Mouse (Mus musculus) CH12.LX (cell line): ENCODE results near the gene Slc30a2. TPM values are rescaled to one million over a fixed set of nuclear protein-coding genes. Genes with fewer than 3 reads are reported as not detected.
A peak's percentile ranks its signal among the peaks of the same experiment; 100 is the strongest.

Source experiments
- DNase-seq: peaks from one replicate; pipeline ENCODE4 v3.0.0-alpha.2; 2013; ENCODE audit errors: extremely low read depth
- H3K27ac ChIP-seq: 2 replicates; pipeline ENCODE4 v1.5.1; 2012; ENCODE audit warnings: low read depth, mild to moderate bottlenecking, control low read depth, moderate library complexity; ENCODE audit not compliant: insufficient read depth
- H3K27me3 ChIP-seq: replicated peaks from 2 replicates; pipeline ENCODE3; 2012; ENCODE audit warnings: inconsistent platforms
- H3K36me3 ChIP-seq, 2 experiments: replicated peaks in 1 of 2; 2 replicates each; pipeline versions ENCODE3 to v1.6.1; 2012; ENCODE audit warnings: inconsistent platforms in 1 of 2, low read length in 1 of 2, mild to moderate bottlenecking in 1 of 2, mixed read lengths in 1 of 2, moderate library complexity in 1 of 2; ENCODE audit not compliant: control insufficient read depth in 1 of 2, insufficient read depth in 1 of 2
- H3K4me1 ChIP-seq, 2 experiments: 2 replicates each; pipeline ENCODE4 v1.6.1; 2012; ENCODE audit warnings: inconsistent platforms in 1 of 2, moderate library complexity in 1 of 2; ENCODE audit not compliant: insufficient read depth in 2 of 2, control insufficient read depth in 1 of 2
- H3K4me2 ChIP-seq: 2 replicates; pipeline ENCODE4 v1.6.1; 2012; ENCODE audit warnings: low read depth, mild to moderate bottlenecking, control low read depth; ENCODE audit not compliant: poor library complexity, insufficient read depth, severe bottlenecking
- H3K4me3 ChIP-seq, 3 experiments: fragments of 150-350 bp in 1 of 3; sonication (generic) in 1 of 3; replicated peaks in 1 of 3; 2 replicates each; pipeline versions ENCODE3 to v1.5.1; 2011 to 2012; ENCODE audit warnings: low read depth in 2 of 3, low read length in 2 of 3, mild to moderate bottlenecking in 2 of 3, moderate library complexity in 2 of 3, control low read depth in 1 of 3, improper control_type of control experiment in 1 of 3, inconsistent platforms in 1 of 3, mixed read lengths in 1 of 3; ENCODE audit not compliant: poor library complexity in 1 of 3
- H3K79me2 ChIP-seq: replicated peaks from 2 replicates; pipeline ENCODE4 v1.6.1; 2012; ENCODE audit warnings: mild to moderate bottlenecking, moderate library complexity; ENCODE audit not compliant: control insufficient read depth, poor library complexity, insufficient read depth, severe bottlenecking; ENCODE audit errors: extremely low read depth
- H3K9ac ChIP-seq: 2 replicates; pipeline ENCODE4 v1.6.1; 2012; ENCODE audit warnings: low read depth, mild to moderate bottlenecking, control low read depth, moderate library complexity; ENCODE audit not compliant: insufficient read depth
- H3K9me3 ChIP-seq: replicated peaks from 2 replicates; pipeline ENCODE3; 2012; ENCODE audit warnings: low read length, inconsistent platforms, mixed read lengths
- BHLHE40 ChIP-seq: IDR thresholded peaks from 2 replicates; pipeline ENCODE4 v1.6.1; 2011; ENCODE audit warnings: mild to moderate bottlenecking, low read depth, low read length, improper control_type of control experiment
- CHD2 ChIP-seq: IDR thresholded peaks from 2 replicates; pipeline ENCODE4 v1.6.1; 2011; ENCODE audit warnings: low read length, improper control_type of control experiment
- CTCF ChIP-seq, 2 experiments: IDR thresholded peaks in 1 of 2; conservative IDR thresholded peaks in 1 of 2; 2 replicates each; pipeline ENCODE4 v1.5.1; 2011 to 2012; ENCODE audit warnings: low read depth in 2 of 2, low read length in 2 of 2, improper control_type of control experiment in 1 of 2, inconsistent platforms in 1 of 2, mild to moderate bottlenecking in 1 of 2, moderate library complexity in 1 of 2
- HCFC1 ChIP-seq: IDR thresholded peaks from 2 replicates; pipeline ENCODE4 v1.6.1; 2012; ENCODE audit warnings: low read depth, mild to moderate bottlenecking, inconsistent platforms, low read length, improper control_type of control experiment
- MXI1 ChIP-seq: IDR thresholded peaks from 2 replicates; pipeline ENCODE4 v1.6.1; 2011; ENCODE audit warnings: mild to moderate bottlenecking, low read depth, low read length, improper control_type of control experiment
- MYC ChIP-seq: IDR thresholded peaks from 2 replicates; pipeline ENCODE4 v1.6.1; 2011; ENCODE audit warnings: low read depth, mild to moderate bottlenecking, improper control_type of control experiment, low read length
- PAX5 ChIP-seq: IDR thresholded peaks from 2 replicates; pipeline ENCODE4 v1.6.1; 2012; ENCODE audit warnings: low read length, inconsistent platforms, mixed read lengths
- RAD21 ChIP-seq: IDR thresholded peaks from 2 replicates; pipeline ENCODE4 v1.6.1; 2011; ENCODE audit warnings: low read depth, mild to moderate bottlenecking, low read length, improper control_type of control experiment, moderate library complexity
- RCOR1 ChIP-seq: conservative IDR thresholded peaks from 2 replicates; pipeline ENCODE4 v1.6.1; 2012; ENCODE audit warnings: low read depth, mild to moderate bottlenecking, inconsistent platforms, low read length, improper control_type of control experiment
- SMC3 ChIP-seq: IDR thresholded peaks from 2 replicates; pipeline ENCODE4 v1.6.1; 2011; ENCODE audit warnings: low read depth, low read length, improper control_type of control experiment
- TBP ChIP-seq: conservative IDR thresholded peaks from 2 replicates; pipeline ENCODE4 v1.6.1; 2011; ENCODE audit warnings: low read depth, low read length, improper control_type of control experiment
- TCF12 ChIP-seq: IDR thresholded peaks from 2 replicates; pipeline ENCODE4 v1.6.1; 2014; ENCODE audit warnings: low read depth, mild to moderate bottlenecking, inconsistent platforms, low read length, improper control_type of control experiment
- ZNF384 ChIP-seq: IDR thresholded peaks from 2 replicates; pipeline ENCODE4 v1.6.1; 2012; ENCODE audit warnings: low read depth, low read length, improper control_type of control experiment, inconsistent platforms
- dilution Hi-C: fragments of 300-500 bp; cut with MboI; formaldehyde crosslinking; loops from 2 replicates; pipeline ENCODE4 v1.14.3; 2020; ENCODE audit warnings: low sequenced_read_pairs; ENCODE audit not compliant: extremely low pct_unique_long_range_greater_than_20kb, extremely low pct_ligation_motif_present
- in situ Hi-C: fragments of 300-500 bp; cut with MboI; formaldehyde crosslinking; loops from 3 replicates; pipeline ENCODE4 v1.14.3; 2019; ENCODE audit warnings: low sequenced_read_pairs, low pct_ligation_motif_present, low pct_unique_long_range_greater_than_20kb, mixed read lengths
- polyA plus RNA-seq: library from polyadenylated mRNA; unstranded; fragments of >175 nt; gene quantifications from 2 replicates; pipeline ENCODE4 v1.2.1, GENCODE M21; 2012; ENCODE audit warnings: low read depth; ENCODE audit not compliant: insufficient read length
- total RNA-seq, 2 experiments: library from RNA; depleted of rRNA; stranded (reverse); fragments of 300-350 nt in 1 of 2; fragments of >200 nt in 1 of 2; gene quantifications; 2 replicates each; pipeline ENCODE4 v1.2.3; 2012 to 2014

Gene Slc30a2
- total and polyA plus RNA-seq, 3 experiments = 5.1 to 22.4 (median 8.9) TPM

DNA sequence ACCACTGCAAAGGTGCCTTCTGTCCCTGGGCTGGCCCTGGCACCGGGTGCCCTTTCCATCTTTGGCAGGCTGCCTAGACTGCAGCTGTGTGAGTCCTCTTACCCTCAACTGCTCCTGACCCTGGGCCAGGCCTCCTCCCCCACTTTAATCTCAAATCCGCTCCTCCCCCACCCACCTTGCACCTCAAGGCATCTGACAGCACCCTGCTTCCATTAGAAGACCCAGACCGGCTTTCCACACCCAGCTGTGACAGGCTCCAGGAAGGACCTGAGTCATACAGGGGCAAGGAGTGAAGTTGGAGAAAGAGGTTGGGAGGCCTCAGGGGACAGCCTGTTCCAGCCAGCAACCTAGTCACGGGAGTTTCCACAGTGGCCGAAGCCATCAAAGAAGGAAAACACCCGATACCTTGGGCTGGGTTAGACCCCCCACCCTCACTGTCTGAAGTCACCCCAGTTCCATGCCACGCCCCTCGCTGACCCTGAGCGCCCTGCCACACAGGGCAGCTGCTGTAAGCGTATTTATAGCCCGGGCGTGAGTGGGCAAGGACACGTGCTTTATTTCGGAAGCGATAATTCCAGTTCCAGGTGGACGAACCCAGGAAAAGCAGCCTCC, 13.0 kb downstream of the Slc30a2 start:
- in situ Hi-C loops (no loop called here), dilution Hi-C loops (no loop called here)
- Histone ChIP-seq H3K4me2 (peak overlapping the region; percentile 18; the same call in 1 of the 2 replicates), H3K9ac (no peak overlapping the region), H3K79me2 (no peaks in the 10 kb centered on the region), H3K4me3 (peak overlapping the region in 1 of 3 experiments; percentile 27), H3K27me3 (no peaks in the 10 kb centered on the region), H3K36me3 (peaks cover 0 to 17% of the 10 kb centered on the region in 2 experiments), H3K27ac (0 out of 2 replicates have a peak overlapping the region, but pooled peaks have one; percentile 23), H3K4me1 (peaks cover 27 to 47% of the 10 kb centered on the region in 2 experiments), H3K9me3 (no peaks in the 10 kb centered on the region)
- TF ChIP-seq PAX5 = no peak
- no peak for TF ChIP-seq MXI1
- TF ChIP-seq BHLHE40 = peak; percentile 35; the same call in 1 of the 2 replicates
- no peak for DNase-seq

DNA sequence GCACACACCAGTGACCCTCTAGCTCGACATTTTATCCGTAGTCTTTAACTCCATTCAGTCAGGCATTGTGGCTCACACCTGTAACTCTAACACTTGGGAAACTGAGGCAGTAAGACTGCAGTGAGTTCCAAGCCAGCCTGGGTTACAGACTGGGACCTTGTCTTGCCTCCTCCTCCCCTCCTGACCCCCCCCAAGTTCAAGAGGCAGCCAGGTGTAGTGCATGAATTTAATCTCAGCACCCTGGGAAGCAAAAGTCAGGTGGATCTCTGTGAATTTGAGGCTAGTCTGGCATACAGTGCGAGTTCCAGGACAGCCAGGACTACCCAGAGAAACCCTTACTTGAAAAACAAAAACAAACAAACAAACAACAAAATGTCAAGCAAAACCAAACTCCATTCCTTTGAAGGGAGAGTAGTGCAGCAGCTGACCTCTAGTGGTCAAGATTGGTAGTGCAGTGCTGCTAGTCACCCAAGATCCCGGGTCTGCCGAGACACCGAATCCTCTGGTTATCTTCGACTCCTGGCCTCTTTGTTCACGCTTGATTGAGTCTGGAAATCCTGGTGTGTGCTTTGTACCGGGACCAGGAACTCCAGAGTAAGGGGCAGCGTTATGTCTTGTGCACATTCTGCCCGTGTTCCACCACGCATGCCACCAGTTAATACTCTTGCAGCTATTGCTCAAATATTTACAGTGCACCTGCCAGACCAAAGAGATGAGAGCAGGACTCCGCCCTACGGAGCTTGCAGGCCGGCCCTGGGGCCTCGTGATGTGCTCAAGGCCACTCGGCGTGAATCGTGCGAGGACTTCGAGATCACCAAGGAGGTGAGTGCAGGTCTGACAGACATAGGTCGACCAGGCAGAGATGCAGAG, 13.8 kb downstream of the Slc30a2 start:
- H3K9me3 ChIP-seq = no peaks in the 10 kb centered on the region
- no peaks in the 10 kb centered on the region for H3K79me2 ChIP-seq
- H3K27ac ChIP-seq = no peak overlapping the region
- in situ Hi-C loops (no loop called here), dilution Hi-C loops (no loop called here)
- H3K4me3 ChIP-seq = no peak overlapping the region
- TF ChIP-seq TBP (no peak), HCFC1 (no peak), RAD21 (peak; percentile 75), ZNF384 (no peak), CHD2 (no peak), MYC (no peak), RCOR1 (no peak), SMC3 (peak; percentile 75), PAX5 (no peak), CTCF (conservative IDR thresholded peaks at IDR 0.05 in 1 of 2, IDR thresholded peaks at IDR 0.05 in 1 of 2; ENCODE audit: low read depth in 2 of 2, low read length in 2 of 2) (peak; percentile 79 to 92), TCF12 (no peak)
- no peak overlapping the region for H3K4me2 ChIP-seq
- DNase-seq = peak; percentile 50
- peaks cover 0 to 17% of the 10 kb centered on the region in 2 experiments for H3K36me3 ChIP-seq
- peaks cover 23 to 50% of the 10 kb centered on the region in 2 experiments for H3K4me1 ChIP-seq
- no peaks in the 10 kb centered on the region for H3K27me3 ChIP-seq
- H3K9ac ChIP-seq = no peak overlapping the region
